In genomic region chr5:116409689-116410590, GRCm38 (mm10) we compare ENCODE assay signal across 11 mouse cellular contexts. TPM values are rescaled to one million over a fixed set of nuclear protein-coding genes. Genes with fewer than 3 reads are reported as not detected.
DNase-seq lines count a peak whose midpoint lies in the region; ATAC-seq lines count a peak whose summit lies in the region.
"Had no signal": no experiment of that assay in that cellular context is flagged by ENCODE, and none has a peak within 500 bp of the region (broad histone marks: within the 10 kb centered on the region; RNA-seq: fewer than 3 reads in every experiment).

No protein-coding gene starts in this region.

- 5% methylated on average over 16 of the region's 16 CpGs for WGBS in heart, embryonic 14.5 days
- 6% methylated on average over 16 of the region's 16 CpGs for WGBS in embryonic facial prominence, embryonic 13.5 days
- WGBS in lung, embryonic 15.5 days = 10% methylated on average over 16 of the region's 16 CpGs

- no peak overlapping the region for H3K4me3 ChIP-seq in heart, embryonic 14.5 days (ENCODE audit: control insufficient read depth in 1 of 2, insufficient read depth in 1 of 2, low read depth in 1 of 2, low read length in 2 of 2)
- H3K4me3 ChIP-seq in embryonic facial prominence, embryonic 13.5 days = no peak overlapping the region
- no peak overlapping the region for H3K4me3 ChIP-seq in lung, embryonic 15.5 days

- peak overlapping the region; percentile 30 for H3K9ac ChIP-seq in heart, embryonic 14.5 days (ENCODE audit: low read length)
- no peak overlapping the region for H3K9ac ChIP-seq in embryonic facial prominence, embryonic 13.5 days
- no peak overlapping the region for H3K9ac ChIP-seq in lung, embryonic 15.5 days

- no peak for ATAC-seq in heart, embryonic 14.5 days (ENCODE audit: insufficient number of reproducible peaks, insufficient read depth, low FRiP score, low read depth)
- ATAC-seq in embryonic facial prominence, embryonic 13.5 days (ENCODE audit: insufficient number of reproducible peaks, insufficient read depth, low FRiP score, low TSS enrichment, low read depth) = no peak
- ATAC-seq in lung, embryonic 15.5 days (ENCODE audit: borderline replicate concordance, extremely low read depth, low FRiP score, low TSS enrichment) = no peak

- H3K27me3 ChIP-seq in heart, embryonic 14.5 days (ENCODE audit: control insufficient read depth, insufficient read depth, low read length) = no peaks in the 10 kb centered on the region
- H3K27me3 ChIP-seq in embryonic facial prominence, embryonic 13.5 days = no peaks in the 10 kb centered on the region
- no peaks in the 10 kb centered on the region for H3K27me3 ChIP-seq in lung, embryonic 15.5 days

- peak overlapping the region; percentile 44 for H3K4me2 ChIP-seq in heart, embryonic 14.5 days (ENCODE audit: low read length)
- peak overlapping the region; percentile 43 for H3K4me2 ChIP-seq in embryonic facial prominence, embryonic 13.5 days
- peak overlapping the region; percentile 33; the same call in 1 of the 2 replicates for H3K4me2 ChIP-seq in lung, embryonic 15.5 days

- DNase-seq in heart, adult 11 months = no peak
- DNase-seq in ES-CJ7 (ENCODE audit: low read depth, low spot score) = peak; percentile 92
- no peak for DNase-seq in right cerebral cortex, postnatal 10 days (ENCODE audit: low spot score in 2 of 2)
- DNase-seq in layer of hippocampus, adult 11-12 months (ENCODE audit: low spot score) = no peak
- DNase-seq in adrenal gland, postnatal 25 days = no peak
- DNase-seq: cerebellum, adult 11 months; gastrocnemius, postnatal 25 days had no signal

- no peaks in the 10 kb centered on the region for H3K9me3 ChIP-seq in heart, embryonic 14.5 days (ENCODE audit: control insufficient read depth, low read length)
- no peaks in the 10 kb centered on the region for H3K9me3 ChIP-seq in embryonic facial prominence, embryonic 13.5 days
- no peaks in the 10 kb centered on the region for H3K9me3 ChIP-seq in lung, embryonic 15.5 days

- H3K27ac ChIP-seq in heart, embryonic 14.5 days (replicated peaks in 1 of 2; ENCODE audit: control insufficient read depth in 1 of 2, insufficient read depth in 1 of 2, low read depth in 2 of 2, low read length in 2 of 2) = peak overlapping the region in 1 of 2 experiments; percentile 47; a peak in 1 of 4 replicates
- H3K27ac ChIP-seq in embryonic facial prominence, embryonic 13.5 days = peak overlapping the region; percentile 11; the same call in 1 of the 2 replicates
- peak overlapping the region; percentile 59 for H3K27ac ChIP-seq in lung, embryonic 15.5 days

- H3K4me1 ChIP-seq in heart, embryonic 14.5 days (ENCODE audit: control insufficient read depth in 2 of 2, insufficient read depth in 2 of 2, low read length in 2 of 2) = peaks cover 24 to 55% of the 10 kb centered on the region in 2 experiments
- peaks cover 17% of the 10 kb centered on the region for H3K4me1 ChIP-seq in embryonic facial prominence, embryonic 13.5 days
- peaks cover 45% of the 10 kb centered on the region for H3K4me1 ChIP-seq in lung, embryonic 15.5 days

- peaks cover 42% of the 10 kb centered on the region for H3K36me3 ChIP-seq in heart, embryonic 14.5 days (ENCODE audit: control insufficient read depth, insufficient read depth, low read length)
- no peaks in the 10 kb centered on the region for H3K36me3 ChIP-seq in embryonic facial prominence, embryonic 13.5 days
- 0 out of 2 replicates have a peak, but pooled peaks cover 4% of the 10 kb centered on the region for H3K36me3 ChIP-seq in lung, embryonic 15.5 days

RNA-seq across cellular contexts. Expression of gene Hspb8, which starts 12.7 kb away (rescaled TPM):
- polyA plus RNA-seq in heart, embryonic 14.5 days (2014; fragmentation: Nextera tagmentation; extraction: Ambion mirVana) = 30.4 and 31.7 TPM in 2 replicates
- polyA plus RNA-seq in embryonic facial prominence, embryonic 13.5 days (2015; fragmentation: Nextera tagmentation; extraction: Ambion mirVana) = 8.4 and 11.0 TPM in 2 replicates
- 15.7 and 16.0 TPM in 2 replicates for polyA plus RNA-seq in lung, embryonic 15.5 days (2015; fragmentation: Nextera tagmentation; extraction: Ambion mirVana)
- total RNA-seq in adrenal gland, postnatal 25 days (2021) = 52.2 and 64.0 TPM in 2 replicates
- total RNA-seq: MEL had no signal
